Mouse (Mus musculus): ENCODE measurements around the gene Arpin. TPM values are rescaled to one million over a fixed set of nuclear protein-coding genes. Genes with fewer than 3 reads are reported as not detected.

Arpin gene
- total and polyA plus RNA-seq, 3 experiments = not detected

GRCm38 (mm10) chr7:79883613-79884334 lies 51.4 kb downstream of the Arpin start:
- Histone ChIP-seq H3K4me2 (ENCODE audit: insufficient read depth, low read depth, poor library complexity, severe bottlenecking) (no peak overlapping the region), H3K79me2 (replicated peaks; ENCODE audit: control insufficient read depth, extremely low read depth, insufficient read depth, poor library complexity, severe bottlenecking) (no peaks in the 10 kb centered on the region), H3K4me3 (replicated peaks in 1 of 3; ENCODE audit: low read depth in 2 of 3, low read length in 2 of 3, poor library complexity in 1 of 3) (no peak overlapping the region), H3K9ac (ENCODE audit: insufficient read depth, low read depth) (no peak overlapping the region), H3K27me3 (replicated peaks) (no peaks in the 10 kb centered on the region), H3K4me1 (ENCODE audit: control insufficient read depth in 1 of 2, insufficient read depth in 2 of 2) (peaks cover 0 to 5% of the 10 kb centered on the region in 2 experiments; a peak in 1 of 4 replicates), H3K9me3 (replicated peaks; ENCODE audit: low read length) (no peaks in the 10 kb centered on the region), H3K36me3 (replicated peaks in 1 of 2; ENCODE audit: control insufficient read depth in 1 of 2, insufficient read depth in 1 of 2, low read length in 1 of 2) (peaks cover 43 to 88% of the 10 kb centered on the region in 2 experiments), H3K27ac (ENCODE audit: insufficient read depth, low read depth) (no peak overlapping the region)
- in situ Hi-C loops (cut with MboI; ENCODE audit: low pct_ligation_motif_present, low pct_unique_long_range_greater_than_20kb, low sequenced_read_pairs) (no loop called here), dilution Hi-C loops (cut with MboI; ENCODE audit: extremely low pct_ligation_motif_present, extremely low pct_unique_long_range_greater_than_20kb, low sequenced_read_pairs) (no loop called here)
- TF ChIP-seq ETS1 (conservative IDR thresholded peaks at IDR 0.05; ENCODE audit: low read depth, low read length) (no peak), CHD1 (IDR thresholded peaks at IDR 0.05; ENCODE audit: low read depth, low read length) (no peak), NELFE (IDR thresholded peaks at IDR 0.05; ENCODE audit: low read depth, low read length) (no peak), UBTF (IDR thresholded peaks at IDR 0.05; ENCODE audit: low read depth, low read length) (no peak)
- no peak for DNase-seq (ENCODE audit: extremely low read depth)

DNA sequence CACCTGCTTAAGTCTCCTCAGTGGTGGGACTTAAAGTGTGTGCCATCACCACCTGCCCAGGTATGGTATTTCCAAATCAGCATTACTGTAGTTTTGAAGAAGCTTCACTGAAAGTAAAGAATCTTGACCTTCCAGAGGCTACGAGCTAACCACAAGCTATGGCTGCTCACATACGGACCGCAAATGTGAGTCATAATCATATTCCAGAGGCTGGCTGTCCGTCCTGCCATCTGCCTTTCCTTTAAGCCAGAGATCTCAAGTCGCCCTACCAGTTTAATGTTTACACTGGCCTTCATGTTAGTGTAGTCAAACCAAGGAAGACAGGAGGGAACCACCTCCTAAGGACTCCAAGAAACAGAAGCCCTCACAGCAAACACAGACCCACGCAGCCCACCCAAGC lies 53.3 kb downstream of the Arpin start:
- dilution Hi-C loops (cut with MboI; ENCODE audit: extremely low pct_ligation_motif_present, extremely low pct_unique_long_range_greater_than_20kb, low sequenced_read_pairs) (no loop called here), in situ Hi-C loops (cut with MboI; ENCODE audit: low pct_ligation_motif_present, low pct_unique_long_range_greater_than_20kb, low sequenced_read_pairs) (no loop called here)
- TF ChIP-seq ZKSCAN1 (IDR thresholded peaks at IDR 0.05; ENCODE audit: borderline replicate concordance, low read depth, low read length) (no peak), E2F4 (IDR thresholded peaks at IDR 0.05; ENCODE audit: insufficient replicate concordance, low read depth, low read length) (no peak)
- Histone ChIP-seq H3K4me3 (replicated peaks in 1 of 3; ENCODE audit: low read depth in 2 of 3, low read length in 2 of 3, poor library complexity in 1 of 3) (no peak overlapping the region), H3K9me3 (replicated peaks; ENCODE audit: low read length) (no peaks in the 10 kb centered on the region), H3K9ac (ENCODE audit: insufficient read depth, low read depth) (no peak overlapping the region), H3K36me3 (replicated peaks in 1 of 2; ENCODE audit: control insufficient read depth in 1 of 2, insufficient read depth in 1 of 2, low read length in 1 of 2) (peaks cover 39 to 85% of the 10 kb centered on the region in 2 experiments), H3K27me3 (replicated peaks) (no peaks in the 10 kb centered on the region), H3K27ac (ENCODE audit: insufficient read depth, low read depth) (no peak overlapping the region), H3K4me1 (ENCODE audit: control insufficient read depth in 1 of 2, insufficient read depth in 2 of 2) (peaks cover 0 to 5% of the 10 kb centered on the region in 2 experiments; a peak in 1 of 4 replicates), H3K79me2 (replicated peaks; ENCODE audit: control insufficient read depth, extremely low read depth, insufficient read depth, poor library complexity, severe bottlenecking) (no peaks in the 10 kb centered on the region), H3K4me2 (ENCODE audit: insufficient read depth, low read depth, poor library complexity, severe bottlenecking) (no peak overlapping the region)
- DNase-seq (ENCODE audit: extremely low read depth) = no peak

GRCm38 (mm10) chr7:79880998-79881397 lies 54.2 kb downstream of the Arpin start:
- H3K4me1 ChIP-seq (ENCODE audit: control insufficient read depth in 1 of 2, insufficient read depth in 2 of 2) = peaks cover 0 to 5% of the 10 kb centered on the region in 2 experiments; a peak in 1 of 4 replicates
- H3K4me2 ChIP-seq (ENCODE audit: insufficient read depth, low read depth, poor library complexity, severe bottlenecking) = no peak overlapping the region
- no peaks in the 10 kb centered on the region for H3K9me3 ChIP-seq (replicated peaks; ENCODE audit: low read length)
- in situ Hi-C loops (cut with MboI; ENCODE audit: low pct_ligation_motif_present, low pct_unique_long_range_greater_than_20kb, low sequenced_read_pairs) (no loop called here), dilution Hi-C loops (cut with MboI; ENCODE audit: extremely low pct_ligation_motif_present, extremely low pct_unique_long_range_greater_than_20kb, low sequenced_read_pairs) (no loop called here)
- peaks cover 39 to 87% of the 10 kb centered on the region in 2 experiments for H3K36me3 ChIP-seq (replicated peaks in 1 of 2; ENCODE audit: control insufficient read depth in 1 of 2, insufficient read depth in 1 of 2, low read length in 1 of 2)
- no peak overlapping the region for H3K27ac ChIP-seq (ENCODE audit: insufficient read depth, low read depth)
- DNase-seq (ENCODE audit: extremely low read depth) = no peak
- H3K9ac ChIP-seq (ENCODE audit: insufficient read depth, low read depth) = no peak overlapping the region
- TF ChIP-seq ZMIZ1 (IDR thresholded peaks at IDR 0.05; ENCODE audit: low read depth, low read length) = no peak
- no peak for TF ChIP-seq ZC3H11A (IDR thresholded peaks at IDR 0.05; ENCODE audit: low read depth, low read length)
- no peak for TF ChIP-seq MYC (IDR thresholded peaks at IDR 0.05; ENCODE audit: low read depth, low read length)
- TF ChIP-seq UBTF (IDR thresholded peaks at IDR 0.05; ENCODE audit: low read depth, low read length) = no peak
- no peak for TF ChIP-seq BHLHE40 (IDR thresholded peaks at IDR 0.05; ENCODE audit: low read depth, low read length)
- no peak for TF ChIP-seq CHD1 (IDR thresholded peaks at IDR 0.05; ENCODE audit: low read depth, low read length)
- TF ChIP-seq RAD21 (IDR thresholded peaks at IDR 0.05; ENCODE audit: low read depth, low read length) = no peak
- TF ChIP-seq CTCF (conservative IDR thresholded peaks at IDR 0.05 in 1 of 2, IDR thresholded peaks at IDR 0.05 in 1 of 2; ENCODE audit: low read depth in 2 of 2, low read length in 2 of 2) = no peak
- TF ChIP-seq TBP (conservative IDR thresholded peaks at IDR 0.05; ENCODE audit: low read depth, low read length) = no peak
- TF ChIP-seq ZNF384 (IDR thresholded peaks at IDR 0.05; ENCODE audit: low read depth, low read length) = no peak
- TF ChIP-seq MAFK (IDR thresholded peaks at IDR 0.05; ENCODE audit: insufficient replicate concordance, low read length) = no peak
- no peak for TF ChIP-seq ETS1 (conservative IDR thresholded peaks at IDR 0.05; ENCODE audit: low read depth, low read length)
- no peak for TF ChIP-seq USF1 (IDR thresholded peaks at IDR 0.05; ENCODE audit: low read depth, low read length)
- TF ChIP-seq MAX (IDR thresholded peaks at IDR 0.05; ENCODE audit: low read length) = no peak
- no peak for TF ChIP-seq EP300 (IDR thresholded peaks at IDR 0.05; ENCODE audit: low read length)
- TF ChIP-seq ZKSCAN1 (IDR thresholded peaks at IDR 0.05; ENCODE audit: borderline replicate concordance, low read depth, low read length) = no peak
- H3K27me3 ChIP-seq (replicated peaks) = no peaks in the 10 kb centered on the region
- no peaks in the 10 kb centered on the region for H3K79me2 ChIP-seq (replicated peaks; ENCODE audit: control insufficient read depth, extremely low read depth, insufficient read depth, poor library complexity, severe bottlenecking)
- H3K4me3 ChIP-seq (replicated peaks in 1 of 3; ENCODE audit: low read depth in 2 of 3, low read length in 2 of 3, poor library complexity in 1 of 3) = no peak overlapping the region
